Mouse (Mus musculus) forebrain, embryonic 12.5 days (tissue): Measurements from ENCODE around the gene Gnat1. TPM values are rescaled to one million over a fixed set of nuclear protein-coding genes. Genes with fewer than 3 reads are reported as not detected.
A peak's percentile ranks its signal among the peaks of the same experiment; 100 is the strongest.

Experiments used
- ATAC-seq: fragments of 200-750 bp; cut with Nextera tagmentation; 2 replicates; pipeline ENCODE4 v1.8.0; 2017; ENCODE audit warnings: moderate TSS enrichment; ENCODE audit not compliant: low FRiP score
- H3K27ac ChIP-seq: fragments of 300-500 bp; sonication (generic); 2 replicates; pipeline ENCODE4 v1.5.1; 2016; ENCODE audit warnings: mild to moderate bottlenecking
- H3K27me3 ChIP-seq: fragments of 300-500 bp; sonication (generic); 2 replicates; pipeline ENCODE4 v1.6.1; 2016; ENCODE audit warnings: mild to moderate bottlenecking
- H3K36me3 ChIP-seq: fragments of 300-500 bp; sonication (generic); replicated peaks from 2 replicates; pipeline ENCODE4 v1.6.1; 2016; ENCODE audit warnings: mild to moderate bottlenecking
- H3K4me1 ChIP-seq: fragments of 300-500 bp; sonication (generic); 2 replicates; pipeline ENCODE4 v1.6.1; 2016
- H3K4me2 ChIP-seq: fragments of 300-500 bp; sonication (generic); 2 replicates; pipeline ENCODE4 v1.6.1; 2016; ENCODE audit warnings: mild to moderate bottlenecking, moderate library complexity
- H3K4me3 ChIP-seq: fragments of 300-500 bp; sonication (generic); replicated peaks from 2 replicates; pipeline ENCODE4 v1.5.1; 2016; ENCODE audit warnings: mild to moderate bottlenecking
- H3K9ac ChIP-seq: fragments of 300-500 bp; sonication (generic); 2 replicates; pipeline ENCODE4 v1.6.1; 2016; ENCODE audit warnings: mild to moderate bottlenecking
- H3K9me3 ChIP-seq: fragments of 300-500 bp; sonication (generic); 2 replicates; pipeline ENCODE4 v1.6.1; 2016
- WGBS: fragments of 180-500 bp; shearing (Covaris S2); methylation state at CpG from one replicate; pipeline ENCODE4 v1.1.7; 2016; 5-methylcytosine and 5-hydroxymethylcytosine counted together
- polyA plus RNA-seq: library from polyadenylated mRNA; unstranded; fragments of >200 nt; fragmentation: Nextera tagmentation; extraction: Ambion mirVana; gene quantifications from 2 replicates; pipeline ENCODE4 v1.2.1, GENCODE M21; 2016

Gene Gnat1
- polyA plus RNA-seq, 1 experiment from 2014 or later: 2.1 TPM

- no peaks in the 10 kb centered on the region for H3K36me3 ChIP-seq
- peak overlapping the region; percentile 39 for H3K4me3 ChIP-seq
- ATAC-seq: peak; percentile 88
- 0 out of 2 replicates have a peak overlapping the region, but pooled peaks have one; percentile 19 for H3K27ac ChIP-seq
- peaks cover 49% of the 10 kb centered on the region for H3K27me3 ChIP-seq
- peaks cover 50% of the 10 kb centered on the region for H3K4me1 ChIP-seq
- WGBS: under 1% methylated on average over 24 of the region's 24 CpGs
- peak overlapping the region; percentile 83 for H3K4me2 ChIP-seq
- H3K9me3 ChIP-seq: no peaks in the 10 kb centered on the region
- H3K9ac ChIP-seq: peak overlapping the region; percentile 57
Measured at GRCm38 (mm10) chr9:107667219-107667618, 12.3 kb downstream of the Gnat1 start.

GRCm38 (mm10) chr9:107666751-107667205 lies 12.7 kb downstream of the Gnat1 start:
- Histone ChIP-seq H3K9me3 (no peaks in the 10 kb centered on the region), H3K4me2 (peak overlapping the region; percentile 83), H3K9ac (peak overlapping the region; percentile 57), H3K27ac (0 out of 2 replicates have a peak overlapping the region, but pooled peaks have one; percentile 19), H3K4me1 (peaks cover 50% of the 10 kb centered on the region), H3K36me3 (no peaks in the 10 kb centered on the region), H3K27me3 (peaks cover 49% of the 10 kb centered on the region), H3K4me3 (peak overlapping the region; percentile 39)
- ATAC-seq: peak; percentile 3; the same call in 1 of the 2 replicates
- WGBS: under 1% methylated on average over 30 of the region's 30 CpGs

- Histone ChIP-seq H3K9me3 (no peaks in the 10 kb centered on the region), H3K4me1 (peaks cover 48% of the 10 kb centered on the region), H3K4me2 (no peak overlapping the region), H3K36me3 (no peaks in the 10 kb centered on the region), H3K9ac (no peak overlapping the region), H3K4me3 (no peak overlapping the region), H3K27ac (no peak overlapping the region), H3K27me3 (peaks cover 49% of the 10 kb centered on the region)
- ATAC-seq: no peak
- 86% methylated on average over 7 of the region's 7 CpGs for WGBS
Measured at GRCm38 (mm10) chr9:107665308-107665707, 14.2 kb downstream of the Gnat1 start.

GRCm38 (mm10) chr9:107663525-107663924 lies 16.0 kb downstream of the Gnat1 start:
- peaks cover 45% of the 10 kb centered on the region for H3K4me1 ChIP-seq
- no peak overlapping the region for H3K27ac ChIP-seq
- H3K4me2 ChIP-seq: no peak overlapping the region
- no peaks in the 10 kb centered on the region for H3K36me3 ChIP-seq
- peaks cover 35% of the 10 kb centered on the region for H3K27me3 ChIP-seq
- ATAC-seq: no peak
- H3K9me3 ChIP-seq: no peaks in the 10 kb centered on the region
- whole genome bisulfite sequencing: 53% methylated on average over 9 of the region's 9 CpGs
- no peak overlapping the region for H3K4me3 ChIP-seq
- H3K9ac ChIP-seq: no peak overlapping the region

- H3K9ac ChIP-seq: no peak overlapping the region
- H3K4me1 ChIP-seq: peaks cover 36% of the 10 kb centered on the region
- H3K27ac ChIP-seq: no peak overlapping the region
- H3K27me3 ChIP-seq: peaks cover 24% of the 10 kb centered on the region
- 84% methylated on average over 8 of the region's 8 CpGs for WGBS
- H3K4me2 ChIP-seq: no peak overlapping the region
- H3K36me3 ChIP-seq: no peaks in the 10 kb centered on the region
- H3K4me3 ChIP-seq: no peak overlapping the region
- no peaks in the 10 kb centered on the region for H3K9me3 ChIP-seq
- no peak for ATAC-seq
Measured at GRCm38 (mm10) chr9:107662342-107662741, 17.2 kb downstream of the Gnat1 start.

GRCm38 (mm10) chr9:107660777-107661176 lies 18.7 kb downstream of the Gnat1 start:
- WGBS: 82% methylated on average over 3 of the region's 3 CpGs

GRCm38 (mm10) chr9:107659961-107660360 lies 19.6 kb downstream of the Gnat1 start:
- H3K4me1 ChIP-seq: peaks cover 20% of the 10 kb centered on the region
- no peak overlapping the region for H3K9ac ChIP-seq
- H3K27ac ChIP-seq: no peak overlapping the region
- no peaks in the 10 kb centered on the region for H3K9me3 ChIP-seq
- no peak for ATAC-seq
- 89% methylated on average over 3 of the region's 3 CpGs for WGBS
- H3K4me3 ChIP-seq: no peak overlapping the region
- no peaks in the 10 kb centered on the region for H3K36me3 ChIP-seq
- no peak overlapping the region for H3K4me2 ChIP-seq
- H3K27me3 ChIP-seq: peaks cover under 1% of the 10 kb centered on the region

More at GRCm38 (mm10) chr9:107660777-107661176, 18.7 kb downstream of the Gnat1 start:
- Histone ChIP-seq H3K4me1 (peaks cover 21% of the 10 kb centered on the region), H3K27ac (no peak overlapping the region), H3K36me3 (no peaks in the 10 kb centered on the region), H3K9me3 (no peaks in the 10 kb centered on the region), H3K4me3 (no peak overlapping the region), H3K9ac (no peak overlapping the region), H3K27me3 (peaks cover 9% of the 10 kb centered on the region), H3K4me2 (no peak overlapping the region)
- ATAC-seq: no peak

GRCm38 (mm10) chr9:107659551-107659950 lies 20.0 kb downstream of the Gnat1 start:
- ATAC-seq: no peak

GRCm38 (mm10) chr9:107658096-107658495 lies 21.4 kb downstream of the Gnat1 start:
- no peak overlapping the region for H3K4me2 ChIP-seq
- H3K27ac ChIP-seq: no peak overlapping the region
- H3K27me3 ChIP-seq: no peaks in the 10 kb centered on the region; the same call in 1 of the 2 replicates
- H3K4me3 ChIP-seq: no peak overlapping the region
- no peak for ATAC-seq
- H3K9me3 ChIP-seq: no peaks in the 10 kb centered on the region
- H3K4me1 ChIP-seq: peaks cover 10% of the 10 kb centered on the region
- H3K9ac ChIP-seq: no peak overlapping the region
- H3K36me3 ChIP-seq: no peaks in the 10 kb centered on the region
- 92% methylated on average over 6 of the region's 6 CpGs for WGBS

More at GRCm38 (mm10) chr9:107659551-107659950, 20.0 kb downstream of the Gnat1 start:
- Histone ChIP-seq H3K4me2 (no peak overlapping the region), H3K36me3 (no peaks in the 10 kb centered on the region), H3K27ac (no peak overlapping the region), H3K9ac (no peak overlapping the region), H3K4me1 (peaks cover 20% of the 10 kb centered on the region), H3K9me3 (no peaks in the 10 kb centered on the region), H3K4me3 (no peak overlapping the region), H3K27me3 (no peaks in the 10 kb centered on the region; the same call in 1 of the 2 replicates)
- WGBS: 82% methylated on average over 10 of the region's 10 CpGs

- Histone ChIP-seq H3K9ac (no peak overlapping the region), H3K4me2 (no peak overlapping the region), H3K9me3 (no peaks in the 10 kb centered on the region), H3K27ac (no peak overlapping the region), H3K36me3 (no peaks in the 10 kb centered on the region), H3K4me1 (peaks cover 8% of the 10 kb centered on the region; the same call in 1 of the 2 replicates), H3K27me3 (no peaks in the 10 kb centered on the region), H3K4me3 (no peak overlapping the region)
- 82% methylated on average over 5 of the region's 5 CpGs for WGBS
- ATAC-seq: no peak
Measured at GRCm38 (mm10) chr9:107657144-107657543, 22.4 kb downstream of the Gnat1 start.

- H3K27ac ChIP-seq: no peak overlapping the region
Measured at GRCm38 (mm10) chr9:107654585-107654984, 24.9 kb downstream of the Gnat1 start.

GRCm38 (mm10) chr9:107653474-107653873 lies 26.0 kb downstream of the Gnat1 start:
- no peak overlapping the region for H3K9ac ChIP-seq
- no peak overlapping the region for H3K4me2 ChIP-seq
- no peak for ATAC-seq
- peaks cover 18% of the 10 kb centered on the region for H3K4me1 ChIP-seq
- H3K9me3 ChIP-seq: no peaks in the 10 kb centered on the region
- no peaks in the 10 kb centered on the region for H3K36me3 ChIP-seq
- no peak overlapping the region for H3K27ac ChIP-seq
- no peak overlapping the region for H3K4me3 ChIP-seq
- whole genome bisulfite sequencing: 85% methylated on average over 2 of the region's 2 CpGs
- H3K27me3 ChIP-seq: no peaks in the 10 kb centered on the region

More at GRCm38 (mm10) chr9:107654585-107654984, 24.9 kb downstream of the Gnat1 start:
- H3K9me3 ChIP-seq: no peaks in the 10 kb centered on the region
- H3K4me1 ChIP-seq: peaks cover 22% of the 10 kb centered on the region
- no peaks in the 10 kb centered on the region for H3K36me3 ChIP-seq
- no peaks in the 10 kb centered on the region for H3K27me3 ChIP-seq
- ATAC-seq: no peak
- no peak overlapping the region for H3K4me3 ChIP-seq
- no peak overlapping the region for H3K9ac ChIP-seq
- no peak overlapping the region for H3K4me2 ChIP-seq
- WGBS: 78% methylated on average over 4 of the region's 4 CpGs
